Mouse (Mus musculus) thymus, adult 2 months (tissue): ENCODE measurements around the gene Olfr286.

ENCODE experiments used
- CTCF ChIP-seq: fragments of 200-500 bp; IDR thresholded peaks from 2 replicates; pipeline ENCODE4 v1.5.1; 2012; ENCODE audit warnings: mild to moderate bottlenecking, control low read depth, low read length, moderate library complexity, borderline replicate concordance; ENCODE audit not compliant: control insufficient read depth, poor library complexity, insufficient read depth; ENCODE audit errors: extremely low read depth
- POLR2A ChIP-seq: fragments of 200-500 bp; IDR thresholded peaks from 2 replicates; pipeline ENCODE4 v1.6.1; 2012; ENCODE audit warnings: mild to moderate bottlenecking, low read length, control low read depth, moderate library complexity; ENCODE audit not compliant: control insufficient read depth, poor library complexity, insufficient read depth; ENCODE audit errors: extremely low read depth

- TF ChIP-seq CTCF (no peak), POLR2A (no peak)
Observed at GRCm38 (mm10) chr15:98180567-98181131, 53.6 kb downstream of the Olfr286 start.
